Mouse (Mus musculus) liver, postnatal 0 days (tissue): ENCODE data around the gene Rtn3.

Experiments
- CTCF ChIP-seq: sonication (generic); IDR thresholded peaks from 2 replicates; pipeline ENCODE4 v1.5.1; 2016; ENCODE audit warnings: antibody characterized with exemption, low read depth
- EP300 ChIP-seq: IDR thresholded peaks from 2 replicates; pipeline ENCODE4 v1.6.1; 2016; ENCODE audit warnings: antibody characterized with exemption, low read depth, mild to moderate bottlenecking

DNA sequence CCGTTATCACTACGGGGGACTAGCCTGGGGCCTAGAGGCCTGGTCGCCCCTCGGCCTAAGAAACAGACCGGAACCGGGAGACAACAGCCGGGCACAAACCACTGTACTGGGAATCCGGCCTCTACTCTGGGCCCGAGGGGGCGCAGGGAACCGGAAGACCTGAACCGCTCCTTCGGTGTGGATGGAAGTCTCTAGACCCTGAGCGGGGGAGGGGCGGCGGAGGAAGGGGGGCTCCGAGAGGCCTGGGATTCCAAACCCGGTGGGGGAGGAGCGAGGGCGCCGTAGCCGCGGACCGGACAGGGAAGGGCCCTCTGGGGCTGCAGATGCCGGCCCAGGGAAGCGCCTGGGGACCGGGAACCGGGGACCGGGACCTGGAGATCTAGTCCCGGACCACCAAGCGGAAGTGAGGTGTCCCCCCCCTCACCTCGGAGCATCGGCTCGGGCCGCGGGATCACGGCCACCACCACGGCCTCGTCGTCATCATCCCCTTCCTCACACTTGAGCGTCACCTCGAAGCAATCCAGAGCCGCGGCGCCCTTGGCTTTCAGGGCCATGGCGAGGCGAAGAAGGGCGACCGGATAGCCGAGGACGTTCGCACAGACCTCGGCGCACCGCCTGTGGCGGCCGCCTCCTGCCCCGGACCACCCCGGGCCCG, 100.7 kb downstream of the Rtn3 start:
- TF ChIP-seq CTCF (no peak), EP300 (no peak)
